Mouse (Mus musculus) intestine, embryonic 16.5 days (tissue): ENCODE measurements around the gene Sh3pxd2a. TPM values are rescaled to one million over a fixed set of nuclear protein-coding genes. Genes with fewer than 3 reads are reported as not detected.

Experiments
- ATAC-seq: fragments of 200-750 bp; cut with Nextera tagmentation; 2 replicates; pipeline ENCODE4 v1.8.0; 2017; ENCODE audit warnings: moderate TSS enrichment, moderate library complexity
- H3K27ac ChIP-seq: fragments of 300-500 bp; sonication (generic); 2 replicates; pipeline ENCODE4 v1.5.1; 2014; ENCODE audit warnings: mild to moderate bottlenecking, low read length
- H3K27me3 ChIP-seq: fragments of 300-500 bp; sonication (generic); replicated peaks from 2 replicates; pipeline ENCODE4 v1.6.1; 2014; ENCODE audit warnings: low read length, control low read depth, mixed read lengths; ENCODE audit not compliant: control insufficient read depth, insufficient read depth
- H3K36me3 ChIP-seq: fragments of 300-500 bp; sonication (generic); 2 replicates; pipeline ENCODE4 v1.6.1; 2014; ENCODE audit warnings: low read length, control low read depth; ENCODE audit not compliant: control insufficient read depth, insufficient read depth
- H3K4me1 ChIP-seq: fragments of 300-500 bp; sonication (generic); 2 replicates; pipeline ENCODE4 v1.6.1; 2014; ENCODE audit warnings: low read length, control low read depth, mixed read lengths; ENCODE audit not compliant: control insufficient read depth, insufficient read depth
- H3K4me2 ChIP-seq: fragments of 300-500 bp; sonication (generic); 2 replicates; pipeline ENCODE4 v1.6.1; 2014; ENCODE audit warnings: low read depth, low read length, control low read depth
- H3K4me3 ChIP-seq: fragments of 300-500 bp; sonication (generic); 2 replicates; pipeline ENCODE4 v1.5.1; 2014; ENCODE audit warnings: mild to moderate bottlenecking, low read length
- H3K9ac ChIP-seq: fragments of 300-500 bp; sonication (generic); 2 replicates; pipeline ENCODE4 v1.6.1; 2014; ENCODE audit warnings: low read depth, low read length
- H3K9me3 ChIP-seq: fragments of 300-500 bp; sonication (generic); 2 replicates; pipeline ENCODE4 v1.6.1; 2016; ENCODE audit warnings: low read length, control low read depth; ENCODE audit not compliant: control insufficient read depth
- WGBS: fragments of 180-500 bp; shearing (Covaris S2); extraction: QIAGEN DNeasy Blood & Tissue Kit; methylation state at CpG from one replicate; pipeline ENCODE4 v1.1.7; 2014; 5-methylcytosine and 5-hydroxymethylcytosine counted together
- polyA plus RNA-seq: library from polyadenylated mRNA; unstranded; fragments of >200 nt; fragmentation: Nextera tagmentation; extraction: Ambion mirVana; gene quantifications from 2 replicates; pipeline ENCODE4 v1.2.1, GENCODE M21; 2015

Gene Sh3pxd2a
- polyA plus RNA-seq, 1 experiment from 2014 or later = 3.0 TPM

GRCm38 (mm10) chr19:47446841-47447365, 17.3 kb downstream of the Sh3pxd2a start:
- H3K27me3 ChIP-seq = no peaks in the 10 kb centered on the region
- peaks cover 90% of the 10 kb centered on the region for H3K4me1 ChIP-seq
- no peak for ATAC-seq
- peak overlapping the region; percentile 16; the same call in 1 of the 2 replicates for H3K4me2 ChIP-seq
- no peaks in the 10 kb centered on the region for H3K36me3 ChIP-seq
- H3K9ac ChIP-seq = no peak overlapping the region
- H3K4me3 ChIP-seq = peak overlapping the region; percentile 3; the same call in 1 of the 2 replicates
- H3K27ac ChIP-seq = peak overlapping the region; percentile 68
- H3K9me3 ChIP-seq = no peaks in the 10 kb centered on the region
- 30% methylated on average over 9 of the region's 9 CpGs for WGBS

- Histone ChIP-seq H3K36me3 (no peaks in the 10 kb centered on the region), H3K27me3 (no peaks in the 10 kb centered on the region), H3K9ac (no peak overlapping the region), H3K4me2 (peak overlapping the region; percentile 16), H3K4me1 (peaks cover 86% of the 10 kb centered on the region), H3K4me3 (no peak overlapping the region), H3K9me3 (no peaks in the 10 kb centered on the region), H3K27ac (peak overlapping the region; percentile 68)
- 42% methylated on average over 9 of the region's 9 CpGs for WGBS
- ATAC-seq = peak; percentile 10; the same call in 1 of the 2 replicates
These were observed 18.1 kb downstream of the Sh3pxd2a start for GRCm38 (mm10) chr19:47446130-47446529.

DNA sequence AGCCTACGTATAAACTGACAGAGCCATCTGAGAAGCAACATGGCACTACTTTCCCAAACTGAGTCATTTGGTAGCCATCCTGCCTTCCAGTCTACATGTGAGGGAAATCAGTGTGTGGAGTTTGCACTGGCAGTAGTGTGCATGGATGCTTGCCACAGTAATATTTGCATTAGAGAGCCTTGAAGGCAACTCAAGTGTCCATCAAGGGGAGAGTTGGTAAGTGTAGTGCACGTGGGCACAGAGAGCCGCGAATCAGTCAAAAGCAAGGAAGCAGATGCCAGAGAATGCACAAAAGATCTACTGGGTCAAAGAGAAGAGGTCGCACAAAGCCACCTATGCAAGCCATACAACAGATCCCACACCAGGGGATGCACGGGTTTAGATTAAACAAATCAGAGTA, 18.5 kb downstream of the Sh3pxd2a start:
- H3K9me3 ChIP-seq = no peaks in the 10 kb centered on the region
- H3K4me3 ChIP-seq = no peak overlapping the region
- peaks cover 82% of the 10 kb centered on the region for H3K4me1 ChIP-seq
- no peaks in the 10 kb centered on the region for H3K36me3 ChIP-seq
- no peak overlapping the region for H3K27ac ChIP-seq
- 62% methylated on average over 6 of the region's 6 CpGs for WGBS
- no peak for ATAC-seq
- H3K27me3 ChIP-seq = no peaks in the 10 kb centered on the region
- no peak overlapping the region for H3K9ac ChIP-seq
- H3K4me2 ChIP-seq = no peak overlapping the region

- H3K36me3 ChIP-seq = no peaks in the 10 kb centered on the region
- WGBS = 36% methylated on average over 12 of the region's 12 CpGs
- ATAC-seq = no peak
These were observed 19.7 kb downstream of the Sh3pxd2a start for GRCm38 (mm10) chr19:47444488-47444887.

GRCm38 (mm10) chr19:47442294-47442627, 21.9 kb downstream of the Sh3pxd2a start:
- Histone ChIP-seq H3K4me3 (no peak overlapping the region), H3K27me3 (no peaks in the 10 kb centered on the region), H3K36me3 (no peaks in the 10 kb centered on the region), H3K9me3 (no peaks in the 10 kb centered on the region), H3K9ac (no peak overlapping the region), H3K4me2 (no peak overlapping the region), H3K4me1 (peaks cover 61% of the 10 kb centered on the region), H3K27ac (no peak overlapping the region)
- ATAC-seq = no peak
- WGBS = 71% methylated on average over 6 of the region's 6 CpGs

More at GRCm38 (mm10) chr19:47444488-47444887, 19.7 kb downstream of the Sh3pxd2a start:
- H3K27ac ChIP-seq = no peak overlapping the region
- H3K4me3 ChIP-seq = no peak overlapping the region
- H3K9ac ChIP-seq = no peak overlapping the region
- H3K4me2 ChIP-seq = no peak overlapping the region
- H3K27me3 ChIP-seq = no peaks in the 10 kb centered on the region
- no peaks in the 10 kb centered on the region for H3K9me3 ChIP-seq
- H3K4me1 ChIP-seq = peaks cover 72% of the 10 kb centered on the region

DNA sequence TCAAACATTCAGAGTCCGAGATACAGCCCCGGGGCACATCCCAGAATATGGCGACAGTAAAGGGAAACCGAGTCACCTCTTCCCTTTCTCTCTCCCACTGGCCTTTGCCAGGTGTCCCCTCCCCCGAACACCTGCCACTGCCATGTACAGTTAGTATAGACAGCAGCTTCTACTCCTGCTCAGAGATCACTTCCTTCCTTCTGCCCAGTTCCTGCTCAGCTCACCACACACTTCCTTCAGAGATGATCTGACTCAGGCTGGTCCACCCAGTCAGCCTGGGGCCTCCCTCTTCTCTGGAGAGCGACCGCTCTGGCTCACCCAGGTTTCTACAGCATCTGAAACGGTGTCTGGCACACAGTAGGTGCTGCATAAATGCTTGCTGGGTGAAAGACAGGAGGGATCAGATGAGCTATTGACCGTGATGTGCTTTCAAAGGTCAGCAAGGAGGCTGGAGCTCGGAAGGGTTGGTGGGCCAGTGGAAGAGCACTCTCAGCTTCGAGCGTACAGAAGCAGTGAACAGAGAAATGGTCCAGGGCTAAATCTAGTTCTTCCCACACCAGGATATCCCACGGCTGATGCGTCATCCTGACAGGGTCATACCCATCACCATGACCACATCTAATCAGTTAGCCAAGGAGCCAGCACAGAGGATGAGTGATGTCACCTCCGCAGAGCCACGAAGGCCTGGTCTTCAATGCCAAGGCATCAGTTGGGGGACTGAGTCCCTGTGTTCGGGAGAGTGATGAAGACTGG, 22.5 kb downstream of the Sh3pxd2a start:
- Histone ChIP-seq H3K4me1 (peaks cover 56% of the 10 kb centered on the region), H3K27ac (no peak overlapping the region), H3K36me3 (no peaks in the 10 kb centered on the region), H3K9ac (no peak overlapping the region), H3K27me3 (no peaks in the 10 kb centered on the region), H3K9me3 (no peaks in the 10 kb centered on the region), H3K4me2 (no peak overlapping the region), H3K4me3 (no peak overlapping the region)
- 83% methylated on average over 17 of the region's 17 CpGs for WGBS
- ATAC-seq = no peak

GRCm38 (mm10) chr19:47440967-47441366, 23.2 kb downstream of the Sh3pxd2a start:
- no peak overlapping the region for H3K27ac ChIP-seq
- H3K4me2 ChIP-seq = no peak overlapping the region
- no peak overlapping the region for H3K9ac ChIP-seq
- H3K4me3 ChIP-seq = no peak overlapping the region
- H3K4me1 ChIP-seq = peaks cover 48% of the 10 kb centered on the region
- H3K9me3 ChIP-seq = no peaks in the 10 kb centered on the region
- ATAC-seq = no peak
- no peaks in the 10 kb centered on the region for H3K27me3 ChIP-seq
- no peaks in the 10 kb centered on the region for H3K36me3 ChIP-seq
- 86% methylated on average over 4 of the region's 4 CpGs for WGBS

DNA sequence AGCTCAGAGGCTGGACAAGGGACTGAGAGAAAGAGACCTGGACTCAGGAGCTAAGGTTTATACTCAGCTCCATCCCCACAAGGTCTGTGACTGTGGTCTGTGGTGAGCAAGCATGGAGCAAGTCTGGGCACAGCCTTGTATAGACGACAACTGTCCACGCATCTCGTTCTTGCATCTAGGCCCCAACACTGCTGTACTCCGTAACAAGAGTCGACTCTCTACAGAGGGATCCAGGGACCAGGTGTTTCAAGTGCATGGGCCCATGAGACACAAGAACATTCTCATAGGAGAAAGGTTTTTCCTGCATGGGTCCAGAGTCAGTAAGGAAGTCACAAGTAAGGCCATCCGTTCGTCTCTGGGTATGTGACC, 23.8 kb downstream of the Sh3pxd2a start:
- Histone ChIP-seq H3K27me3 (no peaks in the 10 kb centered on the region), H3K27ac (no peak overlapping the region), H3K4me1 (peaks cover 43% of the 10 kb centered on the region), H3K4me3 (no peak overlapping the region), H3K9me3 (no peaks in the 10 kb centered on the region), H3K4me2 (no peak overlapping the region), H3K9ac (no peak overlapping the region), H3K36me3 (no peaks in the 10 kb centered on the region)
- ATAC-seq = no peak
- 95% methylated on average over 7 of the region's 7 CpGs for WGBS

DNA sequence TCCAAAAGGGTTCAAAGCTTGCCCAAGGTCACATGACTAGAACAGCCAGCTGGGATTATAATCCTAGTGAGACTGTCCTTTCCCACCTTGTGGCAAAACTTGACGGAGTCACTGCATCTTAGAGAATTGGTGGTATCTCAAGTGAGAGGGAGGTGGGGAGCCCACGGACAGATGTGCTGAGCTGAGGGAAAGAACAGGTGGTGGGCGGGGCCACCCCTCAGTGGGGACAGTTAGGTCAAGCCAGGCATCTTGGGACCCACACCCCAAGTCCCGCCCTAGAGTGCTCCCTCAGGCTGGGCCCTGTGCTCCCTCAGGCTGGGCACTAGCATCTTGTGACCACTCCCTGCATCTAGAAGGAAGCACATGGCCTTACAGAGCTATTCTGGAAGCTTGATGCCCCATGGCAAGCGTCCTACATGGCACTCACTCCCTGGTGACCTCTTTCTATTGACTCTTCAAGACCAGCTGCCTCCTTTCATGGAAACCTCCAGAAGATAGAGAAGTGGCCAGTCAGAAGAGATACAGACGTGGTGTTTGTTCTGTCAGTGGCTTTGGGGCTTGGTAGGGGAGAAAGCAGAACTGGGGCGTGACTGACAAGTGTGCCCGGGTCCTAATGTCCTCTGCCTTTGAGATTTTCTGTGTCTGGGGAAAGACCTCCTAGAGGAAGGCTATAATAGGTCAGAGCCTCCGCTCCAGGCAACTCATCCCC, 24.3 kb downstream of the Sh3pxd2a start:
- no peak overlapping the region for H3K27ac ChIP-seq
- H3K4me2 ChIP-seq = no peak overlapping the region
- H3K9ac ChIP-seq = no peak overlapping the region
- 81% methylated on average over 9 of the region's 9 CpGs for WGBS
- 0 out of 2 replicates have a peak, but pooled peaks cover 4% of the 10 kb centered on the region for H3K9me3 ChIP-seq
- peaks cover 38% of the 10 kb centered on the region for H3K4me1 ChIP-seq
- no peaks in the 10 kb centered on the region for H3K27me3 ChIP-seq
- no peak overlapping the region for H3K4me3 ChIP-seq
- ATAC-seq = no peak
- no peaks in the 10 kb centered on the region; the same call in 1 of the 2 replicates for H3K36me3 ChIP-seq
